Mouse (Mus musculus): ENCODE measurements at regions not wholly inside any gene's neighbourhood (a gene's known extent, or its start where the extent isn't known, plus 50 kb on each side); places are given as distances from the start of the nearest gene placed in this dataset.

GRCm38 (mm10) chr5:106758036-106758435 is 60.9 kb upstream of the Zfp644 start:
- Histone ChIP-seq H3K4me1 (replicated peaks) (0 out of 2 replicates have a peak, but pooled peaks cover 6% of the 10 kb centered on the region), H3K27me3 (peaks cover 53% of the 10 kb centered on the region), H3K36me3 (replicated peaks) (no peaks in the 10 kb centered on the region), H3K27ac (replicated peaks) (no peak overlapping the region), H3K4me2 (no peak overlapping the region), H3K4me3 (replicated peaks) (no peak overlapping the region), H3K9me3 (replicated peaks) (no peaks in the 10 kb centered on the region), H3K9ac (no peak overlapping the region)
- ATAC-seq (ENCODE audit: insufficient read depth): no peak
- 7% methylated on average over 16 of the region's 16 CpGs for WGBS (ENCODE audit: insufficient replicate concordance)

- Histone ChIP-seq H3K27ac (replicated peaks) (no peak overlapping the region), H3K4me1 (replicated peaks) (0 out of 2 replicates have a peak, but pooled peaks cover 6% of the 10 kb centered on the region), H3K9me3 (replicated peaks) (no peaks in the 10 kb centered on the region), H3K4me3 (replicated peaks) (peak overlapping the region; percentile 8; the same call in 1 of the 2 replicates), H3K9ac (no peak overlapping the region), H3K36me3 (replicated peaks) (no peaks in the 10 kb centered on the region), H3K4me2 (peak overlapping the region; percentile 35), H3K27me3 (peaks cover 53% of the 10 kb centered on the region)
- 2% methylated on average over 14 of the region's 14 CpGs for WGBS (ENCODE audit: insufficient replicate concordance)
- no peak for ATAC-seq (ENCODE audit: insufficient read depth)
Measured at GRCm38 (mm10) chr5:106757436-106757835, 60.3 kb upstream of the Zfp644 start.

GRCm38 (mm10) chr5:106756937-106757371 is 59.9 kb upstream of the Zfp644 start:
- Histone ChIP-seq H3K27ac (replicated peaks) (no peak overlapping the region), H3K4me1 (replicated peaks) (0 out of 2 replicates have a peak, but pooled peaks cover 6% of the 10 kb centered on the region), H3K9me3 (replicated peaks) (no peaks in the 10 kb centered on the region), H3K36me3 (replicated peaks) (no peaks in the 10 kb centered on the region), H3K9ac (no peak overlapping the region), H3K27me3 (peaks cover 53% of the 10 kb centered on the region), H3K4me2 (peak overlapping the region; percentile 35), H3K4me3 (replicated peaks) (0 out of 2 replicates have a peak overlapping the region, but pooled peaks have one; percentile 8)
- no peak for ATAC-seq (ENCODE audit: insufficient read depth)
- WGBS (ENCODE audit: insufficient replicate concordance): 6% methylated on average over 10 of the region's 10 CpGs

GRCm38 (mm10) chr5:106753289-106753688 is 56.2 kb upstream of the Zfp644 start:
- no peak overlapping the region for H3K9ac ChIP-seq
- H3K9me3 ChIP-seq (replicated peaks): no peaks in the 10 kb centered on the region
- no peak for ATAC-seq (ENCODE audit: insufficient read depth)
- 0 out of 2 replicates have a peak, but pooled peaks cover 6% of the 10 kb centered on the region for H3K4me1 ChIP-seq (replicated peaks)
- H3K27me3 ChIP-seq: peaks cover 42% of the 10 kb centered on the region
- no peak overlapping the region for H3K4me2 ChIP-seq
- no peak overlapping the region for H3K4me3 ChIP-seq (replicated peaks)
- no peaks in the 10 kb centered on the region for H3K36me3 ChIP-seq (replicated peaks)
- 58% methylated on average over 1 of the region's 1 CpGs for WGBS (ENCODE audit: insufficient replicate concordance)
- no peak overlapping the region for H3K27ac ChIP-seq (replicated peaks)

- H3K4me3 ChIP-seq (replicated peaks): no peak overlapping the region
- peaks cover 15% of the 10 kb centered on the region for H3K27me3 ChIP-seq
- no peaks in the 10 kb centered on the region for H3K36me3 ChIP-seq (replicated peaks)
- ATAC-seq (ENCODE audit: insufficient read depth): no peak
- H3K9me3 ChIP-seq (replicated peaks): no peaks in the 10 kb centered on the region
- no peak overlapping the region for H3K4me2 ChIP-seq
- H3K4me1 ChIP-seq (replicated peaks): no peaks in the 10 kb centered on the region
- no peak overlapping the region for H3K27ac ChIP-seq (replicated peaks)
- H3K9ac ChIP-seq: no peak overlapping the region
- WGBS (ENCODE audit: insufficient replicate concordance): 73% methylated on average over 2 of the region's 2 CpGs
Measured at GRCm38 (mm10) chr5:106750168-106750567, 53.1 kb upstream of the Zfp644 start.

- no peak overlapping the region for H3K9ac ChIP-seq
- H3K27ac ChIP-seq (replicated peaks): no peak overlapping the region
- WGBS (ENCODE audit: insufficient replicate concordance): 66% methylated on average over 12 of the region's 12 CpGs
- H3K4me3 ChIP-seq (replicated peaks): no peak overlapping the region
- no peak for ATAC-seq (ENCODE audit: insufficient read depth)
- peaks cover 15% of the 10 kb centered on the region for H3K27me3 ChIP-seq
- H3K4me1 ChIP-seq (replicated peaks): no peaks in the 10 kb centered on the region
- no peak overlapping the region for H3K4me2 ChIP-seq
- H3K36me3 ChIP-seq (replicated peaks): no peaks in the 10 kb centered on the region
- no peaks in the 10 kb centered on the region for H3K9me3 ChIP-seq (replicated peaks)
Measured at GRCm38 (mm10) chr5:106748527-106749138, 51.5 kb upstream of the Zfp644 start.
